In the genomic region with DNA sequence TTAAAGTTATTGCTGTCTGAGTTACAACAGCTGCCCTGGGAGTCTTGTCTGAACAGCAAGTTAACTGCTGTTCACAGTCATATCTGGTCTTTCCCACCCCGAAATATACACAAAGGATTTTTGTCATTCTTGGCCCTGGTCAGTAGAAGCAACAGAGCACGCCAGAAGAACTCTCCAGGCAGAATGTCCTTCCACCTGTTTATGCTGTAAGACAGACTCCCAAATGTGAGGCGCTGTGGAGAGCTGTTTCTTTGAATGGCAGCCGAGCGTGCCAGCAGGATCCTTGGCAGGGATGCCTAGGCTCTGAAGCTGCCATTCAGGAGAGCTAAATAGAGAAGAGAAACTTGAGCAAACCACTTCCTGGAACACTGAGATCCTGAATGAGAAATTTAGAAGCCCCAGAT, we compare ENCODE assay signal across 8 mouse cellular contexts. TPM values are rescaled to one million over a fixed set of nuclear protein-coding genes. Genes with fewer than 3 reads are reported as not detected.
DNase-seq lines count a peak whose midpoint lies in the region; ATAC-seq lines count a peak whose summit lies in the region.

No protein-coding gene starts in this region.

- no peak; the same call in 1 of the 2 replicates for ATAC-seq in hindbrain, embryonic 14.5 days (ENCODE audit: low FRiP score)
- no peak for ATAC-seq in hindbrain, embryonic 13.5 days (ENCODE audit: low FRiP score)
- peak; percentile 85 for ATAC-seq in granulocyte monocyte progenitor cell, adult 5-6 weeks (replicated peaks; ENCODE audit: poor library complexity, severe bottlenecking)
- peak; percentile 60; the same call in 1 of the 2 replicates for ATAC-seq in kidney, embryonic 14.5 days (ENCODE audit: low FRiP score, low TSS enrichment)
- no peak for ATAC-seq in limb, embryonic 12.5 days (ENCODE audit: insufficient number of reproducible peaks, insufficient read depth, low FRiP score, low TSS enrichment, low read depth)

- H3K4me2 ChIP-seq in hindbrain, embryonic 14.5 days (replicated peaks), result no peak overlapping the region
- H3K4me2 ChIP-seq in hindbrain, embryonic 13.5 days, result no peak overlapping the region
- H3K4me2 ChIP-seq in kidney, embryonic 14.5 days (replicated peaks; ENCODE audit: low read depth, low read length), result no peak overlapping the region
- peak overlapping the region; percentile 27 for H3K4me2 ChIP-seq in limb, embryonic 12.5 days

- H3K9me3 ChIP-seq in hindbrain, embryonic 14.5 days (ENCODE audit: control insufficient read depth, low read length), result no peaks in the 10 kb centered on the region
- no peaks in the 10 kb centered on the region for H3K9me3 ChIP-seq in hindbrain, embryonic 13.5 days
- no peaks in the 10 kb centered on the region for H3K9me3 ChIP-seq in kidney, embryonic 14.5 days (ENCODE audit: control insufficient read depth, low read length)
- H3K9me3 ChIP-seq in limb, embryonic 12.5 days, result no peaks in the 10 kb centered on the region

- WGBS in hindbrain, embryonic 14.5 days, result 41% methylated on average over 5 of the region's 5 CpGs
- 46% methylated on average over 5 of the region's 5 CpGs for WGBS in hindbrain, embryonic 13.5 days
- WGBS in kidney, embryonic 14.5 days, result 44% methylated on average over 5 of the region's 5 CpGs
- 42% methylated on average over 5 of the region's 5 CpGs for WGBS in limb, embryonic 12.5 days

- H3K4me1 ChIP-seq in hindbrain, embryonic 14.5 days (replicated peaks; ENCODE audit: control insufficient read depth, insufficient read depth, low read length), result no peaks in the 10 kb centered on the region
- H3K4me1 ChIP-seq in hindbrain, embryonic 13.5 days (replicated peaks), result 0 out of 2 replicates have a peak, but pooled peaks cover 4% of the 10 kb centered on the region
- H3K4me1 ChIP-seq in kidney, embryonic 14.5 days (ENCODE audit: control insufficient read depth, insufficient read depth, low read length), result 0 out of 2 replicates have a peak, but pooled peaks cover 4% of the 10 kb centered on the region
- H3K4me1 ChIP-seq in limb, embryonic 12.5 days (replicated peaks), result no peaks in the 10 kb centered on the region; the same call in 1 of the 2 replicates

- no peak overlapping the region for H3K9ac ChIP-seq in hindbrain, embryonic 14.5 days
- H3K9ac ChIP-seq in hindbrain, embryonic 13.5 days, result no peak overlapping the region
- H3K9ac ChIP-seq in kidney, embryonic 14.5 days (ENCODE audit: low read depth, low read length), result no peak overlapping the region
- H3K9ac ChIP-seq in limb, embryonic 12.5 days (replicated peaks), result no peak overlapping the region

- no peak overlapping the region for H3K4me3 ChIP-seq in hindbrain, embryonic 14.5 days (replicated peaks; ENCODE audit: low read length)
- H3K4me3 ChIP-seq in hindbrain, embryonic 13.5 days, result no peak overlapping the region
- no peak overlapping the region for H3K4me3 ChIP-seq in kidney, embryonic 14.5 days (ENCODE audit: low read length)
- H3K4me3 ChIP-seq in limb, embryonic 12.5 days (replicated peaks), result no peak overlapping the region

- H3K36me3 ChIP-seq in hindbrain, embryonic 14.5 days (replicated peaks; ENCODE audit: control insufficient read depth, insufficient read depth), result no peaks in the 10 kb centered on the region
- H3K36me3 ChIP-seq in hindbrain, embryonic 13.5 days, result no peaks in the 10 kb centered on the region
- no peaks in the 10 kb centered on the region for H3K36me3 ChIP-seq in kidney, embryonic 14.5 days (ENCODE audit: control insufficient read depth, insufficient read depth, low read length)
- no peaks in the 10 kb centered on the region for H3K36me3 ChIP-seq in limb, embryonic 12.5 days

- DNase-seq in hindbrain, embryonic 14.5 days (ENCODE audit: low spot score), result peak; percentile 47
- DNase-seq in cerebellum, postnatal 4 days (ENCODE audit: low spot score in 2 of 2), result peak; percentile 40 to 55
- peak; percentile 70 to 81 for DNase-seq in right cerebral cortex, adult 2 months (ENCODE audit: low spot score in 2 of 2)
- DNase-seq in spleen, postnatal 36 days (ENCODE audit: low spot score in 2 of 2), result no peak

- no peak overlapping the region; the same call in 1 of the 2 replicates for H3K27ac ChIP-seq in hindbrain, embryonic 14.5 days
- no peak overlapping the region for H3K27ac ChIP-seq in hindbrain, embryonic 13.5 days
- H3K27ac ChIP-seq in kidney, embryonic 14.5 days (ENCODE audit: low read depth, low read length), result no peak overlapping the region; the same call in 1 of the 2 replicates
- peak overlapping the region; percentile 76; the same call in 1 of the 2 replicates for H3K27ac ChIP-seq in limb, embryonic 12.5 days

- H3K27me3 ChIP-seq in hindbrain, embryonic 14.5 days (ENCODE audit: control insufficient read depth, insufficient read depth, low read length), result no peaks in the 10 kb centered on the region
- no peaks in the 10 kb centered on the region for H3K27me3 ChIP-seq in hindbrain, embryonic 13.5 days
- no peaks in the 10 kb centered on the region for H3K27me3 ChIP-seq in kidney, embryonic 14.5 days (ENCODE audit: control insufficient read depth, insufficient read depth, low read length)
- no peaks in the 10 kb centered on the region for H3K27me3 ChIP-seq in limb, embryonic 12.5 days

RNA-seq across cellular contexts. Expression of a gene that starts 23.4 kb away (rescaled TPM):
- polyA plus RNA-seq in hindbrain, embryonic 14.5 days (2014; fragmentation: Nextera tagmentation; extraction: Ambion mirVana), result 36.7 and 40.3 TPM in 2 replicates
- polyA plus RNA-seq in hindbrain, embryonic 13.5 days (2015; fragmentation: Nextera tagmentation; extraction: Ambion mirVana), result 33.5 and 35.6 TPM in 2 replicates
- 24.0 and 28.3 TPM in 2 replicates for total RNA-seq in granulocyte monocyte progenitor cell, adult 5-6 weeks (2014; fragmentation: Nextera tagmentation)
- 14.9 and 17.1 TPM in 2 replicates for total RNA-seq in granulocyte monocyte progenitor cell, adult 5-6 weeks (2017)
- 22.6 and 36.9 TPM in 2 replicates for polyA plus RNA-seq in kidney, embryonic 14.5 days (2014; fragmentation: Nextera tagmentation; extraction: Ambion mirVana)
- 36.1 and 36.5 TPM in 2 replicates for polyA plus RNA-seq in limb, embryonic 12.5 days (2016; fragmentation: Nextera tagmentation; extraction: Ambion mirVana)

Comparison
In these comparisons a context has a peak if more than half of its experiments do, and no peak if none do; other contexts are left out.
1. ATAC-seq: peak in granulocyte monocyte progenitor cell, adult 5-6 weeks (single experiment) and kidney, embryonic 14.5 days (single experiment); none in hindbrain, embryonic 14.5 days (single experiment), hindbrain, embryonic 13.5 days (single experiment) and limb, embryonic 12.5 days (single experiment).
2. DNase-seq: peak in hindbrain, embryonic 14.5 days (single experiment), cerebellum, postnatal 4 days (2 of 2) and right cerebral cortex, adult 2 months (2 of 2); none in spleen, postnatal 36 days (0 of 2).